Mouse (Mus musculus) induced T-regulatory cell, adult 2 months (primary cell): ENCODE measurements at regions not wholly inside any gene's neighbourhood (a gene's known extent, or its start where the extent isn't known, plus 50 kb on each side); places are given as distances from the start of the nearest gene placed in this dataset.

Experiments used
- DNase-seq: peaks from one replicate; pipeline ENCODE4 v3.0.0-alpha.2; 2012; ENCODE audit warnings: low read depth

- no peak for DNase-seq
These were observed 149.2 kb upstream of the Trib2 start for GRCm38 (mm10) chr12:15965921-15966320.

- no peak for DNase-seq
These were observed 147.4 kb upstream of the Trib2 start for GRCm38 (mm10) chr12:15964073-15964472.

- no peak for DNase-seq
These were observed 145.1 kb upstream of the Trib2 start for GRCm38 (mm10) chr12:15961834-15962233.

- no peak for DNase-seq
These were observed 120.9 kb upstream of the Trib2 start for GRCm38 (mm10) chr12:15937443-15938237.

GRCm38 (mm10) chr12:15932067-15932466 is 115.3 kb upstream of the Trib2 start:
- peak; percentile 56 for DNase-seq

- no peak for DNase-seq
These were observed 114.8 kb upstream of the Trib2 start for GRCm38 (mm10) chr12:15931535-15931934.

GRCm38 (mm10) chr12:15930155-15930554 is 113.4 kb upstream of the Trib2 start:
- peak; percentile 60 for DNase-seq

GRCm38 (mm10) chr12:15929541-15929940 is 112.8 kb upstream of the Trib2 start:
- peak; percentile 22 for DNase-seq

GRCm38 (mm10) chr12:15918291-15918690 is 101.6 kb upstream of the Trib2 start:
- no peak for DNase-seq

GRCm38 (mm10) chr12:15912959-15913358 is 96.2 kb upstream of the Trib2 start:
- DNase-seq = no peak

- no peak for DNase-seq
These were observed 95.8 kb upstream of the Trib2 start for GRCm38 (mm10) chr12:15912491-15912890.

GRCm38 (mm10) chr12:15911254-15911991 is 94.7 kb upstream of the Trib2 start:
- DNase-seq = no peak

- DNase-seq = no peak
These were observed 80.8 kb upstream of the Trib2 start for GRCm38 (mm10) chr12:15897539-15897938.

GRCm38 (mm10) chr12:15896511-15896910 is 79.8 kb upstream of the Trib2 start:
- peak; percentile 83 for DNase-seq

GRCm38 (mm10) chr12:15895215-15895614 is 78.5 kb upstream of the Trib2 start:
- DNase-seq = no peak

GRCm38 (mm10) chr12:15890591-15890990 is 73.9 kb upstream of the Trib2 start:
- no peak for DNase-seq

GRCm38 (mm10) chr12:15879907-15880430 is 63.2 kb upstream of the Trib2 start:
- no peak for DNase-seq
